14 mouse cellular contexts compared by ENCODE assay signal in the genomic region with DNA sequence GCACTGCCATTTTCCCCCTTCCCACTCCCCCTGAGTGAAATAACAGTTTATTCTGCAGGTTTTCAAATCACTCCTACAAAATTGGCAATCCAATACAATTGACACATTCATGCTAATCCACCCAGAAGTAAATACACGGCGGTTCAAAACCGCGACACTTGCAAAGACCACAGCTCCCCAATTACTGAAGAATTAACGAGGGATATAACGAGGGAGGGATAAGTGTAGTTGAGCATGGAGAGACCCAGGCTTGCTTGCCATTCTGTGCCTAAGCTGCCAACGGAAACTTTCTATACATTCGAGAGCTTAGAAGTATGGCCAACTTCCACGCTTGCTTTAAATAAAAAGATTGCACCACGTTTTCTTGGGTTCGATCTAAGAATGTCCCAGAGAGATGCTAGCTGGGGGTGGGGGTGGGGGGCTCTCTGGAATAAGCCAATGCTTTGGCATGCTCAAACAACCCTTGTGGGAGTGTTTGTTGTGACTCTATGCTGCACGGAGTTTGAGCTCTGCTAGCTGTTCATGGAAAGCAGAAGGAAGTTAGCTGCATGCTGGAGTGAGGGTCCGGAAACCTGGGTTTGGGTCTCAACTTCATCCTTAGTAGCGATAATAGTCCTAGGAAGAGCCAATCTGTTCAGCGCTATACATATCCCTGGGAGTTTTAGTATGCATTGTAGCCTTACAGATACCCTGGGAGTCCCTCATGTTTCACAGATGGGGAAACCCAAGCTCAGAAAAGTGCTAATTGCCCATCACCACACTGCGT.
"Had no signal": no experiment of that assay in that cellular context is flagged by ENCODE, and none has a peak within 500 bp of the region (broad histone marks: within the 10 kb centered on the region; RNA-seq: fewer than 3 reads in every experiment).

No protein-coding gene starts in this region.

- H3K4me2 ChIP-seq: liver, embryonic 12.5 days; lung, embryonic 14.5 days; midbrain, embryonic 15.5 days; neural tube, embryonic 13.5 days; stomach, embryonic 15.5 days had no signal

- ATAC-seq: liver, embryonic 12.5 days; midbrain, embryonic 15.5 days had no signal

- H3K9me3 ChIP-seq: limb, embryonic 10.5 days; liver, embryonic 12.5 days; midbrain, embryonic 10.5 days; midbrain, embryonic 15.5 days; neural tube, embryonic 13.5 days; stomach, embryonic 15.5 days had no signal

- H3K4me3 ChIP-seq: left cerebral cortex, adult 2 months; limb, embryonic 10.5 days; liver, embryonic 12.5 days; midbrain, embryonic 10.5 days; midbrain, embryonic 15.5 days; neural tube, embryonic 13.5 days; stomach, embryonic 15.5 days had no signal

- H3K4me1 ChIP-seq: liver, embryonic 12.5 days; midbrain, embryonic 10.5 days; midbrain, embryonic 15.5 days; neural tube, embryonic 13.5 days; stomach, embryonic 15.5 days had no signal

- H3K36me3 ChIP-seq: limb, embryonic 10.5 days; liver, embryonic 12.5 days; midbrain, embryonic 10.5 days; midbrain, embryonic 15.5 days; neural tube, embryonic 13.5 days; stomach, embryonic 15.5 days had no signal

- H3K27ac ChIP-seq: kidney, postnatal 0 days; left cerebral cortex, adult 2 months; limb, embryonic 10.5 days; liver, embryonic 12.5 days; midbrain, embryonic 10.5 days; midbrain, embryonic 15.5 days; neural tube, embryonic 13.5 days; stomach, embryonic 15.5 days had no signal

- H3K27me3 ChIP-seq: liver, embryonic 12.5 days; midbrain, embryonic 15.5 days; neural tube, embryonic 13.5 days; stomach, embryonic 15.5 days had no signal

- DNase-seq: lung, embryonic 14.5 days; lung, postnatal 10 days; lung, postnatal 4 days; right cerebral cortex, postnatal 4 days; thymus, adult 2 months; thymus, postnatal 25 days had no signal

- H3K9ac ChIP-seq: liver, embryonic 12.5 days; lung, embryonic 14.5 days; midbrain, embryonic 15.5 days; neural tube, embryonic 13.5 days; stomach, embryonic 15.5 days had no signal
